Mouse (Mus musculus): Measurements from ENCODE around the gene Ccdc90b. TPM values are rescaled to one million over a fixed set of nuclear protein-coding genes. Genes with fewer than 3 reads are reported as not detected.

Gene Ccdc90b
- 54.8 and 56.4 TPM in 2 replicates for polyA plus RNA-seq (2016; fragmentation: Nextera tagmentation; extraction: Ambion mirVana)

GRCm38 (mm10) chr7:92560986-92561876, at the start of gene Ccdc90b:
TSS of gene Ccdc90b (plus strand) at chr7:92561149.
- under 1% methylated on average over 60 of the region's 60 CpGs for WGBS
- H3K9ac ChIP-seq = peak within 1 kb of the TSS; percentile 68
- peak within 1 kb of the TSS; percentile 88 for H3K27ac ChIP-seq (ENCODE audit: poor library complexity, severe bottlenecking)
- peak within 1 kb of the TSS; percentile 58 for H3K4me3 ChIP-seq
- H3K36me3 ChIP-seq = peaks cover 4% of the 10 kb centered on the region; the same call in 1 of the 2 replicates
- peaks cover 6% of the 10 kb centered on the region; the same call in 1 of the 2 replicates for H3K4me1 ChIP-seq (replicated peaks)
- no peaks in the 10 kb centered on the region for H3K9me3 ChIP-seq (replicated peaks)
- peak within 1 kb of the TSS; percentile 75 for H3K4me2 ChIP-seq
- ATAC-seq (ENCODE audit: insufficient number of reproducible peaks, low FRiP score) = peak; percentile 98
- no peaks in the 10 kb centered on the region for H3K27me3 ChIP-seq (replicated peaks)

DNA sequence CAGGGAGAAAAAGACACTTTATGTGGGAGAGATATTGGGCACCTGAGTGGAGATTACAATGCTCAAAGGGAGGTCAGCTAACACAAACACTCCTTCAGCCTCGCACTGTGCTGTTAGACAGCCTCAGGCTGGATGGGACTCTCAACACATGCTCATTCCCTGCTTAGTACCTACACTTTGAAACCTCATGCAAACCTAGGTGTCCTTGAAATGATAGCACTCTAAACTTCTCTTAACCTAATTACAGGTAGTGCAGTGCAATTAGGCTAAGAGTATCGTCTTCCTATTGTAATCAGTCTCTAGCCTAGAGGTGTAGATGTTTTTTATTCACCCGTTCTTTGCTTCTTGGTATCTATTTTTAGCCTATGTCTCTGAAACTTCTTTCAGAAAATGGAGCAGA, 40.6 kb upstream of the Ccdc90b start:
- Histone ChIP-seq H3K9me3 (replicated peaks) (no peaks in the 10 kb centered on the region), H3K36me3 (no peaks in the 10 kb centered on the region), H3K27ac (ENCODE audit: poor library complexity, severe bottlenecking) (no peak overlapping the region), H3K4me1 (replicated peaks) (no peaks in the 10 kb centered on the region), H3K4me2 (no peak overlapping the region), H3K4me3 (no peak overlapping the region), H3K27me3 (replicated peaks) (no peaks in the 10 kb centered on the region), H3K9ac (no peak overlapping the region)
- 66% methylated on average over 3 of the region's 3 CpGs for WGBS
- no peak for ATAC-seq (ENCODE audit: insufficient number of reproducible peaks, low FRiP score)

- Histone ChIP-seq H3K27ac (ENCODE audit: poor library complexity, severe bottlenecking) (no peak overlapping the region), H3K36me3 (no peaks in the 10 kb centered on the region), H3K4me2 (no peak overlapping the region), H3K9me3 (replicated peaks) (no peaks in the 10 kb centered on the region), H3K9ac (no peak overlapping the region), H3K27me3 (replicated peaks) (no peaks in the 10 kb centered on the region), H3K4me1 (replicated peaks) (no peaks in the 10 kb centered on the region), H3K4me3 (no peak overlapping the region)
- WGBS = 39% methylated on average over 4 of the region's 4 CpGs
- no peak for ATAC-seq (ENCODE audit: insufficient number of reproducible peaks, low FRiP score)
Observed at GRCm38 (mm10) chr7:92520820-92521219, 40.1 kb upstream of the Ccdc90b start.

DNA sequence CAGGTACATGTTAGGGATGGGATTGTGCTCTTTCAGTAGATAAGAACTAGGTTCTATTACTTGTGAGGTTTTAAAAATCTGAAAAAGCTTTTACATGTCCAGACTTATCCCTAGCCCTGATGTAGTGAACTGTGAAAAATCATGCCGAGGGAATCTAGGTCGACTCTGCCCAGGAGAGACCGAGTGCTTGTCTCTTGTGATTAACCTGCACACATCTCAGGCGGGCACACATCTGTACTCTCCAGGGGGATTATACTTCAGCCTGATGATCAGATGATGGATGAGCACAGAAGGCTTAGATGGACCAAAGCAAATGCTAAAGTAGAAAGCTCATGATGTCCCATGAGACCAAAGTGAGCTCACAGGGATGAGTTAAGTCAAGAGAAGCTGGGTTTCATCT, 31.7 kb upstream of the Ccdc90b start:
- Histone ChIP-seq H3K4me1 (replicated peaks) (no peaks in the 10 kb centered on the region), H3K27me3 (replicated peaks) (no peaks in the 10 kb centered on the region), H3K9ac (no peak overlapping the region), H3K27ac (ENCODE audit: poor library complexity, severe bottlenecking) (no peak overlapping the region), H3K4me3 (no peak overlapping the region), H3K36me3 (no peaks in the 10 kb centered on the region), H3K9me3 (replicated peaks) (no peaks in the 10 kb centered on the region), H3K4me2 (no peak overlapping the region)
- no peak for ATAC-seq (ENCODE audit: insufficient number of reproducible peaks, low FRiP score)
- 82% methylated on average over 4 of the region's 4 CpGs for WGBS

DNA sequence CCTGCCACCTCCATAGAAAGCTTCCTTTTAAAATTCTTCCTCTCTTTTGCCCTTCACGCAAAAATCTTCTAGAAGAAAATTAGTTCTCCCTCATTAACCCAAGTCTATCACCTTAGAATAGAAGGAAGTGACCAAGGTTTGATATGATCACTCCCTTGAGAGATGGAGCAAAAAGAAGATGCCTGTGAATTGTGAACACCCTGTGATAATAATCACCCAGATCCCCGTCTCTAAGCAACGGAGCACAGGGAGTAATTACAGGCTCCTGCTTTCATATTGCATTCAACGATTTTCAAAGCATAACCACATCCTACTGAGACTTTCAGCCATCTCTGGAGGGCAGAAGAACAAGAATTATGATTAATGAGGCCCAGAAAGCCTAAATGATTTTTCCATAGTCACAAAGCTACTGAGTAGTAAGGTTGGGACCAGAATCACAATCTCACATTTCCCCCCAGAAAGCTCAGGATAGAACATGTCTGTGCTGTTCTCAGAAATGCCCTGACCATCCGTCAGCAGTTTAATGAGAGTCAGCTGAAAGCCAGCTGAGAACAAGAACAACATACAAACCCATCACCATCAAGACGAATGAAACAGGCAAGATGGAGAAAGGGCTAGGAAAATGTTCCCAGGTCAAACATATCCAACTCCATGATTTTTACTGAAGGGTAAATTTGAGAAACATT, 28.5 kb upstream of the Ccdc90b start:
- Histone ChIP-seq H3K4me1 (replicated peaks) (no peaks in the 10 kb centered on the region), H3K4me3 (no peak overlapping the region), H3K4me2 (no peak overlapping the region), H3K36me3 (no peaks in the 10 kb centered on the region), H3K9ac (no peak overlapping the region), H3K27ac (ENCODE audit: poor library complexity, severe bottlenecking) (no peak overlapping the region), H3K9me3 (replicated peaks) (no peaks in the 10 kb centered on the region), H3K27me3 (replicated peaks) (no peaks in the 10 kb centered on the region)
- ATAC-seq (ENCODE audit: insufficient number of reproducible peaks, low FRiP score) = no peak
- WGBS = 68% methylated on average over 6 of the region's 6 CpGs

GRCm38 (mm10) chr7:92546763-92547162, 14.2 kb upstream of the Ccdc90b start:
- Histone ChIP-seq H3K9me3 (replicated peaks) (no peaks in the 10 kb centered on the region), H3K4me1 (replicated peaks) (no peaks in the 10 kb centered on the region), H3K36me3 (no peaks in the 10 kb centered on the region), H3K4me2 (no peak overlapping the region), H3K4me3 (no peak overlapping the region), H3K27me3 (replicated peaks) (no peaks in the 10 kb centered on the region), H3K27ac (ENCODE audit: poor library complexity, severe bottlenecking) (no peak overlapping the region), H3K9ac (no peak overlapping the region)
- no peak for ATAC-seq (ENCODE audit: insufficient number of reproducible peaks, low FRiP score)
- 75% methylated on average over 2 of the region's 2 CpGs for WGBS

- Histone ChIP-seq H3K4me1 (replicated peaks) (no peaks in the 10 kb centered on the region), H3K27me3 (replicated peaks) (no peaks in the 10 kb centered on the region), H3K27ac (ENCODE audit: poor library complexity, severe bottlenecking) (no peak overlapping the region), H3K9me3 (replicated peaks) (no peaks in the 10 kb centered on the region), H3K9ac (no peak overlapping the region), H3K4me2 (no peak overlapping the region), H3K36me3 (no peaks in the 10 kb centered on the region), H3K4me3 (no peak overlapping the region)
- no peak for ATAC-seq (ENCODE audit: insufficient number of reproducible peaks, low FRiP score)
- WGBS = 81% methylated on average over 6 of the region's 6 CpGs
Observed at GRCm38 (mm10) chr7:92550248-92550989, 10.5 kb upstream of the Ccdc90b start.

DNA sequence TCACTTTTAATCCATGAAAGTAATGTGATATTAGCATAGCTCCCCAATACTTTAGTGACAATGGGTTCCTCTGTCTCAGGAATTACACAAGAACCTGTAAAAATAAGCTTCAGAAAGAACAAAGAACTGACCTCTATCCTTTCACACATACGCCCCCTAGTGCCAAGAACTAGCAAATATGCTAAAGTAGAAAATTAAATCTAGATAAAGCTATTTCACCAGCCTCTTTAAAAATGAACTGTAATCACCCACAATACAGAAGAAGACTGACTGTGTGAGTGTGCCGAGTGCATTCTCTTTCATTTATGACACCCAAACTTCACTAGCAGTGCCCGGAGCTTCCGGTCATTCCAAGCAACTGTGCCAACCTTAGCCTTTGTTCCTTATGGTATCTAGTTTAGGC, 10.0 kb upstream of the Ccdc90b start:
- Histone ChIP-seq H3K9ac (no peak overlapping the region), H3K4me1 (replicated peaks) (no peaks in the 10 kb centered on the region), H3K4me2 (no peak overlapping the region), H3K27ac (ENCODE audit: poor library complexity, severe bottlenecking) (no peak overlapping the region), H3K27me3 (replicated peaks) (no peaks in the 10 kb centered on the region), H3K36me3 (no peaks in the 10 kb centered on the region), H3K9me3 (replicated peaks) (no peaks in the 10 kb centered on the region), H3K4me3 (no peak overlapping the region)
- WGBS = 53% methylated on average over 4 of the region's 4 CpGs
- no peak for ATAC-seq (ENCODE audit: insufficient number of reproducible peaks, low FRiP score)

DNA sequence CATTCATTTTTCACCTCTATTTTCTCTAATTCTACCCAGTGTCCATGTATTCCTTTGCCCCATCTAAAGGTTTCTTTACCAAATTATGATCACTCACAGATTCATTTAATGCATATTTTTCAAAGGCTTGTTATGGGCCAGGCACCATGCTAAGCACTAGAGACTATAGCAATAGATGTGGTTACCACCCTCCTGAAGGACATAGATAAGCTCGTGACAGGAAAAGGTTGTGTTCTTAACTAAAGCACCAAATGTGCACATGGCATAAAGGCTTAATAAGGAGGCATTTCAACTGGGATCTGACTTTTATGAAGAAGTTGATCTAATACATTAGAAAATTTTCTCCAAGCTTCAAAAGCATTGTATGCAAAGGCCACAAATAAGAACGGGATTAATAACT, 2.2 kb upstream of the Ccdc90b start:
- ATAC-seq (ENCODE audit: insufficient number of reproducible peaks, low FRiP score) = no peak
- Histone ChIP-seq H3K4me2 (no peak overlapping the region), H3K36me3 (no peaks in the 10 kb centered on the region), H3K27me3 (replicated peaks) (no peaks in the 10 kb centered on the region), H3K27ac (ENCODE audit: poor library complexity, severe bottlenecking) (no peak overlapping the region), H3K9me3 (replicated peaks) (no peaks in the 10 kb centered on the region), H3K9ac (no peak overlapping the region), H3K4me3 (no peak overlapping the region), H3K4me1 (replicated peaks) (peaks cover 6% of the 10 kb centered on the region; the same call in 1 of the 2 replicates)
- 77% methylated on average over 2 of the region's 2 CpGs for WGBS

- Histone ChIP-seq H3K4me3 (no peak overlapping the region), H3K27me3 (replicated peaks) (no peaks in the 10 kb centered on the region), H3K36me3 (peaks cover 17% of the 10 kb centered on the region), H3K9me3 (replicated peaks) (no peaks in the 10 kb centered on the region), H3K27ac (ENCODE audit: poor library complexity, severe bottlenecking) (no peak overlapping the region), H3K4me2 (no peak overlapping the region), H3K9ac (no peak overlapping the region), H3K4me1 (replicated peaks) (peaks cover 4% of the 10 kb centered on the region; the same call in 1 of the 2 replicates)
- WGBS = 89% methylated on average over 1 of the region's 1 CpGs
- ATAC-seq (ENCODE audit: insufficient number of reproducible peaks, low FRiP score) = no peak
Observed at GRCm38 (mm10) chr7:92566775-92567174, 5.8 kb downstream of the Ccdc90b start.
